Mouse (Mus musculus): ENCODE measurements around the gene Pik3cb. TPM values are rescaled to one million over a fixed set of nuclear protein-coding genes. Genes with fewer than 3 reads are reported as not detected.

Gene Pik3cb
- polyA plus RNA-seq, 1 experiment from 2014 or later: 3.1 TPM

Other genes with a start within 250 kb of the Pik3cb start
- not detected in 2 replicates for gene 7420426K07Rik, start 237.5 kb downstream of the Pik3cb start, polyA plus RNA-seq (2015; fragmentation: Nextera tagmentation; extraction: Ambion mirVana)
- gene Foxl2, start 185.3 kb downstream of the Pik3cb start, polyA plus RNA-seq (2015; fragmentation: Nextera tagmentation; extraction: Ambion mirVana): 0.49 and 0.55 TPM in 2 replicates
- 106 and 117 TPM in 2 replicates for gene Faim, start 154.2 kb downstream of the Pik3cb start, polyA plus RNA-seq (2015; fragmentation: Nextera tagmentation; extraction: Ambion mirVana)
- gene Gm1123, start 104.9 kb downstream of the Pik3cb start, polyA plus RNA-seq (2015; fragmentation: Nextera tagmentation; extraction: Ambion mirVana): 0.50 TPM in 1 of 2 replicates, not detected in the other
- gene Faiml, start 96.6 kb upstream of the Pik3cb start, polyA plus RNA-seq (2015; fragmentation: Nextera tagmentation; extraction: Ambion mirVana): not detected in 2 replicates
- 45.9 and 52.5 TPM in 2 replicates for gene Cep70, start 102.7 kb upstream of the Pik3cb start, polyA plus RNA-seq (2015; fragmentation: Nextera tagmentation; extraction: Ambion mirVana)
- 0.60 and 0.64 TPM in 2 replicates for gene Esyt3, start 217.9 kb upstream of the Pik3cb start, polyA plus RNA-seq (2015; fragmentation: Nextera tagmentation; extraction: Ambion mirVana)